Mouse (Mus musculus) kidney, embryonic 14.5 days (tissue): ENCODE data around the gene Itgal. TPM values are rescaled to one million over a fixed set of nuclear protein-coding genes. Genes with fewer than 3 reads are reported as not detected.
"Not testable (repeated sequence)": the region's sequence is repeated elsewhere in the genome, so short reads cannot be mapped to it uniquely, and the experiment has no call there.

Experiments
- ATAC-seq: fragments of 200-750 bp; cut with Nextera tagmentation; 2 replicates; pipeline ENCODE4 v1.8.0; 2017; ENCODE audit warnings: moderate number of reproducible peaks, mild to moderate bottlenecking, moderate TSS enrichment, moderate library complexity; ENCODE audit not compliant: low FRiP score, low TSS enrichment
- H3K27ac ChIP-seq: fragments of 300-500 bp; sonication (generic); 2 replicates; pipeline ENCODE4 v1.5.1; 2014; ENCODE audit warnings: low read depth, mild to moderate bottlenecking, low read length, moderate library complexity, mixed read lengths
- H3K27me3 ChIP-seq: fragments of 300-500 bp; sonication (generic); 2 replicates; pipeline ENCODE4 v1.6.1; 2014; ENCODE audit warnings: mild to moderate bottlenecking, low read length; ENCODE audit not compliant: control insufficient read depth, insufficient read depth
- H3K36me3 ChIP-seq: fragments of 300-500 bp; sonication (generic); 2 replicates; pipeline ENCODE4 v1.6.1; 2014; ENCODE audit warnings: low read length, mixed read lengths; ENCODE audit not compliant: control insufficient read depth, insufficient read depth
- H3K4me1 ChIP-seq: fragments of 300-500 bp; sonication (generic); 2 replicates; pipeline ENCODE4 v1.6.1; 2014; ENCODE audit warnings: low read length, mixed read lengths; ENCODE audit not compliant: control insufficient read depth, insufficient read depth
- H3K4me2 ChIP-seq: fragments of 300-500 bp; sonication (generic); replicated peaks from 2 replicates; pipeline ENCODE4 v1.6.1; 2014; ENCODE audit warnings: low read depth, mild to moderate bottlenecking, low read length
- H3K4me3 ChIP-seq: fragments of 300-500 bp; sonication (generic); 2 replicates; pipeline ENCODE4 v1.5.1; 2014; ENCODE audit warnings: mild to moderate bottlenecking, low read length
- H3K9ac ChIP-seq: fragments of 300-500 bp; sonication (generic); 2 replicates; pipeline ENCODE4 v1.6.1; 2014; ENCODE audit warnings: low read depth, mild to moderate bottlenecking, low read length, moderate library complexity
- H3K9me3 ChIP-seq: fragments of 300-500 bp; sonication (generic); 2 replicates; pipeline ENCODE4 v1.6.1; 2016; ENCODE audit warnings: low read length; ENCODE audit not compliant: control insufficient read depth
- WGBS: fragments of 180-500 bp; shearing (Covaris S2); extraction: QIAGEN DNeasy Blood & Tissue Kit; methylation state at CpG from one replicate; pipeline ENCODE4 v1.1.7; 2014; 5-methylcytosine and 5-hydroxymethylcytosine counted together
- polyA plus RNA-seq: library from polyadenylated mRNA; unstranded; fragments of >200 nt; fragmentation: Nextera tagmentation; extraction: Ambion mirVana; gene quantifications from 2 replicates; pipeline ENCODE4 v1.2.1, GENCODE M21; 2014

Gene Itgal
- polyA plus RNA-seq, 1 experiment from 2014 or later, result 0.80 TPM

- H3K27me3 ChIP-seq, result no peaks in the 10 kb centered on the region
- 85% methylated on average over 4 of the region's 4 CpGs for WGBS
- H3K9me3 ChIP-seq, result no peaks in the 10 kb centered on the region
- no peak for ATAC-seq
- no peaks in the 10 kb centered on the region for H3K36me3 ChIP-seq
- H3K4me3 ChIP-seq, result no peak overlapping the region
- no peaks in the 10 kb centered on the region for H3K4me1 ChIP-seq
- H3K9ac ChIP-seq, result no peak overlapping the region
- no peak overlapping the region for H3K27ac ChIP-seq
- H3K4me2 ChIP-seq, result no peak overlapping the region
Observed at GRCm38 (mm10) chr7:127321106-127321505, 25.0 kb downstream of the Itgal start.

GRCm38 (mm10) chr7:127322085-127322484, 26.0 kb downstream of the Itgal start:
- H3K4me1 ChIP-seq, result no peaks in the 10 kb centered on the region
- no peak for ATAC-seq
- WGBS, result 33% methylated on average over 5 of the region's 5 CpGs
- H3K27me3 ChIP-seq, result no peaks in the 10 kb centered on the region
- no peak overlapping the region for H3K27ac ChIP-seq
- no peak overlapping the region for H3K9ac ChIP-seq
- H3K9me3 ChIP-seq, result no peaks in the 10 kb centered on the region
- H3K4me3 ChIP-seq, result no peak overlapping the region
- H3K36me3 ChIP-seq, result no peaks in the 10 kb centered on the region
- no peak overlapping the region for H3K4me2 ChIP-seq

- no peaks in the 10 kb centered on the region for H3K27me3 ChIP-seq
- 88% methylated on average over 7 of the region's 7 CpGs for WGBS
- no peak overlapping the region for H3K9ac ChIP-seq
- ATAC-seq, result no peak
- H3K4me3 ChIP-seq, result no peak overlapping the region
- no peaks in the 10 kb centered on the region for H3K36me3 ChIP-seq
- H3K9me3 ChIP-seq, result no peaks in the 10 kb centered on the region
- no peak overlapping the region for H3K4me2 ChIP-seq
- no peak overlapping the region for H3K27ac ChIP-seq
- H3K4me1 ChIP-seq, result no peaks in the 10 kb centered on the region
Observed at GRCm38 (mm10) chr7:127324944-127325343, 28.9 kb downstream of the Itgal start.

DNA sequence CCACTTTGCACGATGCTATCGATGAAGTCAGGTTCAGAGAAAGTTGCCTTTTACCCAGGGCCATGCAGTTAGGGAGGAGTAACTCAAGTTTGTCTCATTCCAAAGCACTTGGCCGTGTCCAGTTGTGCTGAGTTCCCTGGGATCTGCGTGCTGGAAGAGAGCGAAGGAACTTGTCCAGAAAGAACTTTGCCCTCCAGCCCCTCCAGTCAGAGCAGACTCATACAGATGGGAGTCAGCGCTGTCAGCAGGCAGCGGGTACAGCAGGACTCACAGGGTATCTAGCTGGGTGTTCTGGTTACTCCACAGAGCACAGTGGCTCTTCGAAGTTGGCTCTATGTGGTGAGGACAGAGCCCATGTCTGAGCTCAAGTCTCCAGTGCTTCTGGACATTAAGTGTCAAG, 29.5 kb downstream of the Itgal start:
- Histone ChIP-seq H3K27me3 (no peaks in the 10 kb centered on the region), H3K4me1 (no peaks in the 10 kb centered on the region), H3K4me2 (no peak overlapping the region), H3K27ac (no peak overlapping the region), H3K36me3 (no peaks in the 10 kb centered on the region), H3K4me3 (no peak overlapping the region), H3K9me3 (no peaks in the 10 kb centered on the region), H3K9ac (no peak overlapping the region)
- WGBS, result 79% methylated on average over 8 of the region's 8 CpGs
- no peak for ATAC-seq

GRCm38 (mm10) chr7:127326685-127327084, 30.6 kb downstream of the Itgal start:
- Histone ChIP-seq H3K4me3 (no peak overlapping the region), H3K4me1 (no peaks in the 10 kb centered on the region), H3K4me2 (no peak overlapping the region), H3K27me3 (no peaks in the 10 kb centered on the region), H3K9me3 (no peaks in the 10 kb centered on the region), H3K36me3 (no peaks in the 10 kb centered on the region), H3K27ac (no peak overlapping the region), H3K9ac (no peak overlapping the region)
- WGBS, result 67% methylated on average over 1 of the region's 2 CpGs
- no peak; the same call in 1 of the 2 replicates for ATAC-seq

GRCm38 (mm10) chr7:127333240-127333639, 37.2 kb downstream of the Itgal start:
- no peak overlapping the region for H3K27ac ChIP-seq
- H3K4me2 ChIP-seq, result no peak overlapping the region
- H3K4me3 ChIP-seq, result no peak overlapping the region
- H3K4me1 ChIP-seq, result no peaks in the 10 kb centered on the region
- 84% methylated on average over 6 of the region's 6 CpGs for WGBS
- H3K9me3 ChIP-seq, result no peaks in the 10 kb centered on the region
- no peaks in the 10 kb centered on the region for H3K36me3 ChIP-seq
- no peak overlapping the region for H3K9ac ChIP-seq
- no peak for ATAC-seq
- no peaks in the 10 kb centered on the region for H3K27me3 ChIP-seq

DNA sequence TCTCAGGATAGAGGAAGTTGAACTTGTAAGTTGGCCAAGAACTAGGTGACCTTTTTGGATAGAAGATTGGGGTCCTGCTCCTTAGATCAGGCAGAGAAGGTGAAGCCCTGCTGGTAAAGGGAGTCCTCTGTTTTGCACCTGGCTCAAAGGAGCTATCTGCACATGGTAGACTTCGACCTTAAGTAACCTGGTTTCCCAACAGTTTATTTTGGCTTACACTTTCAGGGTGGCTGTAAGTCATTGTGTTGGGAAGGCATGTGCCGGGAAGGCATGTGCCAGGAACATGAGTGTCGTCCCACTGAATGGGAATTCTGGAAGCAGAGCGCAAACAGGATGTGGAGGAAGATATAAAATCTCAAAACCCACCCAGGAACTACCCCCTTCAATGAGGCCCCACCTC, 39.5 kb downstream of the Itgal start:
- no peaks in the 10 kb centered on the region for H3K27me3 ChIP-seq
- H3K27ac ChIP-seq, result no peak overlapping the region
- ATAC-seq, result no peak
- 87% methylated on average over 4 of the region's 4 CpGs for WGBS
- H3K4me2 ChIP-seq, result no peak overlapping the region
- H3K4me3 ChIP-seq, result no peak overlapping the region
- no peaks in the 10 kb centered on the region for H3K9me3 ChIP-seq
- no peaks in the 10 kb centered on the region for H3K4me1 ChIP-seq
- no peaks in the 10 kb centered on the region for H3K36me3 ChIP-seq
- H3K9ac ChIP-seq, result no peak overlapping the region

DNA sequence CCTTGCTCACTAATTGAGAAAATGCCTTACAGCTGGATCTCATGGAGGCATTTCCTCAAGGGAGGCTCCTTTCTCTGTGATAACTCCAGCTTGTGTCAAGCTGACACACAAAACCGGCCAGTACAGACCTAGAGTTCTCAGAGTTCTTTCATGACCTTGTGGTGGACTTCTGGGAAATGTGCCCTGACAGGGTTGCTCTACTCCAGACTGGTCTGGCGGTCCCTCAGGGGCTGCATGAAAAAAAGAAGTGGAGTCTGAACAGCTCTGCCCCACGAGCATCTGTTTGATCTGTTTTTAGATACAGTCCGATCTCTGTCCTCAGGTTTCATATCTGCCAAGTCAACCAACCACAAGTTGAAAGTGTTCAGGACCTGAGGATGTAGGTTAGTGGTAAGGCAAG, 41.6 kb downstream of the Itgal start:
- Histone ChIP-seq H3K4me3 (no peak overlapping the region), H3K27me3 (no peaks in the 10 kb centered on the region), H3K36me3 (peaks cover 7% of the 10 kb centered on the region; the same call in 1 of the 2 replicates), H3K4me1 (no peaks in the 10 kb centered on the region), H3K9ac (no peak overlapping the region), H3K9me3 (no peaks in the 10 kb centered on the region), H3K27ac (no peak overlapping the region), H3K4me2 (no peak overlapping the region)
- ATAC-seq, result no peak
- 74% methylated on average over 4 of the region's 4 CpGs for WGBS

DNA sequence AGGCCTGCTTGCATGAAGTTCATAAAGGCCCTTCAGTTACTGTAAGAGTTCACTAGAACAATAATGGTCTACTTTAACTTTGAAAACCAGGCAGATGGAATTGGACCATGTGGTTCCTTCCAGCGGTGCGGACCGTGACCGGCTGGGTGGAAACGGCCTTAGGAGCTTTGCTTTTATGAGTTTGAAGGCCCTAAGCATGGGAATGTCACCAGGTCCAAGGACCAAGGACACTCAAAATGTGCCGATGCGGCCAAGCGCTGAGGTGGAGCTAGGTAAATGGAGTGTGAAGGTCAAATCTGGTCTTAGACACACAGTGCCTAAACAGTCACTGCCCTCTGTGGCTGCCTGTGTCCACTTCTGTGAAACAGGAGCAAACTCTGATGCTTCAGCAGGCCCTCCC, 45.3 kb downstream of the Itgal start:
- Histone ChIP-seq H3K4me3 (no peak overlapping the region), H3K27ac (no peak overlapping the region), H3K36me3 (peaks cover 21% of the 10 kb centered on the region), H3K9me3 (no peaks in the 10 kb centered on the region), H3K9ac (no peak overlapping the region), H3K27me3 (no peaks in the 10 kb centered on the region), H3K4me2 (no peak overlapping the region), H3K4me1 (peaks cover 7% of the 10 kb centered on the region)
- no peak for ATAC-seq
- 81% methylated on average over 8 of the region's 8 CpGs for WGBS

DNA sequence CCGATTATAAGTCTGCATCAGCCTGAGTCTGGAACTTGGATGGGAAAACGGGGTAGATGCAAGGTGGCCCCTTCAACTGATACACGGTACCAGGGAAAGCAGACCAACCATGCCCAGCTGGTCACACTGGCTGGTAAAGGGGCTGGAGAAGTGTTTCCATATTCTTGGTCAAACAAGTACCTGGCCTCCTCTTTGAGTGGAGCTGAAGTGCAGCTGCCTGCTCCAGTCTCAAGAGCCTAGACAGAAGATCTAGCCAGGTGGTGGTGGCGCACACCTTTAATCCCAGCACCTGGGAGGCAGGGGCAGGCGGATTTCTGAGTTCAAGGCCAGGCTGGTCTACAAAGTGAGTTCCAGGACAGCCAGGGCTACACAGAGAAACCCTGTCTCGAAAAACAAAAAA, 45.8 kb downstream of the Itgal start:
- H3K27ac ChIP-seq, ATAC-seq, H3K27me3 ChIP-seq, H3K4me2 ChIP-seq, H3K9me3 ChIP-seq, H3K9ac ChIP-seq, H3K4me3 ChIP-seq: not testable (repeated sequence)
- peaks cover 21% of the 10 kb centered on the region for H3K36me3 ChIP-seq
- H3K4me1 ChIP-seq, result peaks cover 10% of the 10 kb centered on the region
- WGBS, result 92% methylated on average over 5 of the region's 6 CpGs
